Mouse (Mus musculus) CH12.LX (cell line): ENCODE data around the gene Yipf7. TPM values are rescaled to one million over a fixed set of nuclear protein-coding genes. Genes with fewer than 3 reads are reported as not detected.

Experiments
- DNase-seq: peaks from one replicate; pipeline ENCODE4 v3.0.0-alpha.2; 2013; ENCODE audit errors: extremely low read depth
- H3K27ac ChIP-seq: 2 replicates; pipeline ENCODE4 v1.5.1; 2012; ENCODE audit warnings: low read depth, mild to moderate bottlenecking, control low read depth, moderate library complexity; ENCODE audit not compliant: insufficient read depth
- H3K27me3 ChIP-seq: replicated peaks from 2 replicates; pipeline ENCODE3; 2012; ENCODE audit warnings: inconsistent platforms
- H3K36me3 ChIP-seq, 2 experiments: replicated peaks in 1 of 2; 2 replicates each; pipeline versions ENCODE3 to v1.6.1; 2012; ENCODE audit warnings: inconsistent platforms in 1 of 2, low read length in 1 of 2, mild to moderate bottlenecking in 1 of 2, mixed read lengths in 1 of 2, moderate library complexity in 1 of 2; ENCODE audit not compliant: control insufficient read depth in 1 of 2, insufficient read depth in 1 of 2
- H3K4me1 ChIP-seq, 2 experiments: 2 replicates each; pipeline ENCODE4 v1.6.1; 2012; ENCODE audit warnings: inconsistent platforms in 1 of 2, moderate library complexity in 1 of 2; ENCODE audit not compliant: insufficient read depth in 2 of 2, control insufficient read depth in 1 of 2
- H3K4me2 ChIP-seq: 2 replicates; pipeline ENCODE4 v1.6.1; 2012; ENCODE audit warnings: low read depth, mild to moderate bottlenecking, control low read depth; ENCODE audit not compliant: poor library complexity, insufficient read depth, severe bottlenecking
- H3K4me3 ChIP-seq, 3 experiments: fragments of 150-350 bp in 1 of 3; sonication (generic) in 1 of 3; replicated peaks in 1 of 3; 2 replicates each; pipeline versions ENCODE3 to v1.5.1; 2011 to 2012; ENCODE audit warnings: low read depth in 2 of 3, low read length in 2 of 3, mild to moderate bottlenecking in 2 of 3, moderate library complexity in 2 of 3, control low read depth in 1 of 3, improper control_type of control experiment in 1 of 3, inconsistent platforms in 1 of 3, mixed read lengths in 1 of 3; ENCODE audit not compliant: poor library complexity in 1 of 3
- H3K79me2 ChIP-seq: replicated peaks from 2 replicates; pipeline ENCODE4 v1.6.1; 2012; ENCODE audit warnings: mild to moderate bottlenecking, moderate library complexity; ENCODE audit not compliant: control insufficient read depth, poor library complexity, insufficient read depth, severe bottlenecking; ENCODE audit errors: extremely low read depth
- H3K9ac ChIP-seq: 2 replicates; pipeline ENCODE4 v1.6.1; 2012; ENCODE audit warnings: low read depth, mild to moderate bottlenecking, control low read depth, moderate library complexity; ENCODE audit not compliant: insufficient read depth
- H3K9me3 ChIP-seq: replicated peaks from 2 replicates; pipeline ENCODE3; 2012; ENCODE audit warnings: low read length, inconsistent platforms, mixed read lengths
- GABPA ChIP-seq: IDR thresholded peaks from 2 replicates; pipeline ENCODE4 v1.6.1; 2012; ENCODE audit warnings: low read depth, low read length, improper control_type of control experiment, inconsistent platforms; ENCODE audit not compliant: insufficient replicate concordance
- JUND ChIP-seq: conservative IDR thresholded peaks from 2 replicates; pipeline ENCODE4 v1.6.1; 2011; ENCODE audit warnings: low read depth, low read length, improper control_type of control experiment
- MAZ ChIP-seq: IDR thresholded peaks from 2 replicates; pipeline ENCODE4 v1.6.1; 2012; ENCODE audit warnings: low read depth, mild to moderate bottlenecking, inconsistent platforms, low read length, improper control_type of control experiment, moderate library complexity
- MXI1 ChIP-seq: IDR thresholded peaks from 2 replicates; pipeline ENCODE4 v1.6.1; 2011; ENCODE audit warnings: mild to moderate bottlenecking, low read depth, low read length, improper control_type of control experiment
- MYC ChIP-seq: IDR thresholded peaks from 2 replicates; pipeline ENCODE4 v1.6.1; 2011; ENCODE audit warnings: low read depth, mild to moderate bottlenecking, improper control_type of control experiment, low read length
- PAX5 ChIP-seq: IDR thresholded peaks from 2 replicates; pipeline ENCODE4 v1.6.1; 2012; ENCODE audit warnings: low read length, inconsistent platforms, mixed read lengths
- RAD21 ChIP-seq: IDR thresholded peaks from 2 replicates; pipeline ENCODE4 v1.6.1; 2011; ENCODE audit warnings: low read depth, mild to moderate bottlenecking, low read length, improper control_type of control experiment, moderate library complexity
- SMC3 ChIP-seq: IDR thresholded peaks from 2 replicates; pipeline ENCODE4 v1.6.1; 2011; ENCODE audit warnings: low read depth, low read length, improper control_type of control experiment
- TBP ChIP-seq: conservative IDR thresholded peaks from 2 replicates; pipeline ENCODE4 v1.6.1; 2011; ENCODE audit warnings: low read depth, low read length, improper control_type of control experiment
- USF2 ChIP-seq: conservative IDR thresholded peaks from 2 replicates; pipeline ENCODE4 v1.6.1; 2011; ENCODE audit warnings: low read depth, low read length, improper control_type of control experiment
- ZNF384 ChIP-seq: IDR thresholded peaks from 2 replicates; pipeline ENCODE4 v1.6.1; 2012; ENCODE audit warnings: low read depth, low read length, improper control_type of control experiment, inconsistent platforms
- dilution Hi-C: fragments of 300-500 bp; cut with MboI; formaldehyde crosslinking; loops from 2 replicates; pipeline ENCODE4 v1.14.3; 2020; ENCODE audit warnings: low sequenced_read_pairs; ENCODE audit not compliant: extremely low pct_unique_long_range_greater_than_20kb, extremely low pct_ligation_motif_present
- in situ Hi-C: fragments of 300-500 bp; cut with MboI; formaldehyde crosslinking; loops from 3 replicates; pipeline ENCODE4 v1.14.3; 2019; ENCODE audit warnings: low sequenced_read_pairs, low pct_ligation_motif_present, low pct_unique_long_range_greater_than_20kb, mixed read lengths
- polyA plus RNA-seq: library from polyadenylated mRNA; unstranded; fragments of >175 nt; gene quantifications from 2 replicates; pipeline ENCODE4 v1.2.1, GENCODE M21; 2012; ENCODE audit warnings: low read depth; ENCODE audit not compliant: insufficient read length
- total RNA-seq, 2 experiments: library from RNA; depleted of rRNA; stranded (reverse); fragments of 300-350 nt in 1 of 2; fragments of >200 nt in 1 of 2; gene quantifications; 2 replicates each; pipeline ENCODE4 v1.2.3; 2012 to 2014

Yipf7 gene
- total and polyA plus RNA-seq, 3 experiments, result not detected

- no peak for TF ChIP-seq RAD21
- no peak for TF ChIP-seq MYC
- TF ChIP-seq USF2, result no peak
- no peak for TF ChIP-seq TBP
- no peak for TF ChIP-seq GABPA
- no peak for TF ChIP-seq MXI1
- TF ChIP-seq MAZ, result no peak
- no peak for TF ChIP-seq SMC3
- no peak for TF ChIP-seq JUND
- no peak for TF ChIP-seq ZNF384
- no peak for TF ChIP-seq PAX5
- dilution Hi-C loops, result no loop called here
- Histone ChIP-seq H3K9me3 (no peaks in the 10 kb centered on the region), H3K79me2 (no peaks in the 10 kb centered on the region), H3K4me1 (no peaks in the 10 kb centered on the region), H3K36me3 (no peaks in the 10 kb centered on the region), H3K4me2 (no peak overlapping the region), H3K27me3 (no peaks in the 10 kb centered on the region), H3K4me3 (no peak overlapping the region), H3K9ac (no peak overlapping the region), H3K27ac (no peak overlapping the region)
- in situ Hi-C loops, result no loop called here
- no peak for DNase-seq
Measured at GRCm38 (mm10) chr5:69467520-69467919, 74.9 kb downstream of the Yipf7 start.

Other genes starting within 250 kb of the Yipf7 start
- not detected in 2 replicates for gene Kctd8, start 201.0 kb downstream of the Yipf7 start, total RNA-seq (2012; rRNA removed)
- gene Kctd8, start 201.0 kb downstream of the Yipf7 start, total RNA-seq (2014; rRNA removed), result not detected in 2 replicates
- not detected in 2 replicates for gene Kctd8, start 201.0 kb downstream of the Yipf7 start, polyA plus RNA-seq
- 15.8 and 17.1 TPM in 2 replicates for gene Guf1, start 14.3 kb upstream of the Yipf7 start, total RNA-seq (2012; rRNA removed)
- 36.8 and 42.4 TPM in 2 replicates for gene Guf1, start 14.3 kb upstream of the Yipf7 start, total RNA-seq (2014; rRNA removed)
- gene Guf1, start 14.3 kb upstream of the Yipf7 start, polyA plus RNA-seq, result 23.1 and 25.6 TPM in 2 replicates
- 6.6 and 7.4 TPM in 2 replicates for gene Gnpda2, start 49.7 kb upstream of the Yipf7 start, total RNA-seq (2012; rRNA removed)
- 16.8 and 17.6 TPM in 2 replicates for gene Gnpda2, start 49.7 kb upstream of the Yipf7 start, total RNA-seq (2014; rRNA removed)
- 6.3 and 6.7 TPM in 2 replicates for gene Gnpda2, start 49.7 kb upstream of the Yipf7 start, polyA plus RNA-seq